Mouse (Mus musculus) midbrain, embryonic 14.5 days (tissue): ENCODE data around the gene Il20. TPM values are rescaled to one million over a fixed set of nuclear protein-coding genes. Genes with fewer than 3 reads are reported as not detected.

Experiments
- polyA plus RNA-seq: library from polyadenylated mRNA; unstranded; fragments of >200 nt; fragmentation: Nextera tagmentation; extraction: Ambion mirVana; gene quantifications from 2 replicates; pipeline ENCODE4 v1.2.1, GENCODE M21; 2014

The Il20 gene
- polyA plus RNA-seq, 1 experiment from 2014 or later: not detected

Other genes with a start within 250 kb of the Il20 start
- 0.16 TPM in 1 of 2 replicates, not detected in the other for gene C4bp, start 249.8 kb downstream of the Il20 start, polyA plus RNA-seq
- gene Gm29427, start 195.7 kb downstream of the Il20 start, polyA plus RNA-seq: not detected in 2 replicates
- gene Yod1, start 194.1 kb downstream of the Il20 start, polyA plus RNA-seq: 14.7 and 15.4 TPM in 2 replicates
- 21.9 and 24.8 TPM in 2 replicates for gene Pfkfb2, start 182.2 kb downstream of the Il20 start, polyA plus RNA-seq
- 0.18 and 0.28 TPM in 2 replicates for gene AA986860, start 179.5 kb downstream of the Il20 start, polyA plus RNA-seq
- gene Fcamr, start 110.5 kb downstream of the Il20 start, polyA plus RNA-seq: not detected in 2 replicates
- gene Pigr, start 84.8 kb downstream of the Il20 start, polyA plus RNA-seq: not detected in 2 replicates
- not detected in 2 replicates for gene Fcmr, start 45.8 kb downstream of the Il20 start, polyA plus RNA-seq
- not detected in 2 replicates for gene Il24, start 24.0 kb downstream of the Il20 start, polyA plus RNA-seq
- not detected in 2 replicates for gene Il19, start 28.7 kb upstream of the Il20 start, polyA plus RNA-seq
- not detected in 2 replicates for gene Il10, start 108.4 kb upstream of the Il20 start, polyA plus RNA-seq
- gene Mapkapk2, start 186.4 kb upstream of the Il20 start, polyA plus RNA-seq: 25.0 and 35.0 TPM in 2 replicates
- gene Dyrk3, start 226.9 kb upstream of the Il20 start, polyA plus RNA-seq: 14.8 and 18.7 TPM in 2 replicates
- 47.3 and 54.8 TPM in 2 replicates for gene Eif2d, start 241.7 kb upstream of the Il20 start, polyA plus RNA-seq